Mouse (Mus musculus): ENCODE measurements at regions not wholly inside any gene's neighbourhood (a gene's known extent, or its start where the extent isn't known, plus 50 kb on each side); places are given as distances from the start of the nearest gene placed in this dataset.
A peak's percentile ranks its signal among the peaks of the same experiment; 100 is the strongest.

GRCm38 (mm10) chr13:43852888-43853287 lies 68.3 kb downstream of the Cd83 start:
- H3K9me3 ChIP-seq = no peaks in the 10 kb centered on the region
- H3K36me3 ChIP-seq (replicated peaks) = no peaks in the 10 kb centered on the region
- H3K4me1 ChIP-seq = peaks cover 19% of the 10 kb centered on the region
- no peak for DNase-seq (ENCODE audit: extremely low spot score, low spot score)
- no peak overlapping the region for H3K4me3 ChIP-seq
- H3K27ac ChIP-seq = no peak overlapping the region
- H3K27me3 ChIP-seq (ENCODE audit: poor library complexity, severe bottlenecking) = no peaks in the 10 kb centered on the region
- WGBS = 85% methylated on average over 1 of the region's 1 CpGs

DNA sequence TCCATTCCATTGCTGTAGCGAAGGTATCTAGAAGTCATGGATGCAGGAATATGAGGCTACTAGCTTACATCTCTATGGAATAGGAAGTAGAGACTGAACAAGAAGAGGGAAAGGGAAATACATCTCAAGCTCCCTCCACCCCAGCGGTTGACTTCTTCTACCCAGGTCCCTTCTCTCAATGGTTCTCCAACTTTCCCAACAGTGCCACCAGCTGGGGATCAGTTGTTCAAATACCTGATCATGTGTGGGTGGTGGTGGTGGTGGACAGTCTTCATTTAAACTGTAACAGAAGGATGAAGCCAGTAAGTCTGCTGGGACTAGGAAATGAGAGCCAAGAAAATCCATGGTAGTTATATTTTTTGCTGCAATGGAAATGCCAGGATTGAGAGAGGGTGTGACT lies 70.4 kb downstream of the Cd83 start:
- Histone ChIP-seq H3K9me3 (no peaks in the 10 kb centered on the region), H3K4me1 (peaks cover 17% of the 10 kb centered on the region), H3K4me3 (no peak overlapping the region), H3K27me3 (ENCODE audit: poor library complexity, severe bottlenecking) (no peaks in the 10 kb centered on the region), H3K27ac (no peak overlapping the region), H3K36me3 (replicated peaks) (no peaks in the 10 kb centered on the region)
- DNase-seq (ENCODE audit: extremely low spot score, low spot score) = no peak
- 92% methylated on average over 2 of the region's 2 CpGs for WGBS

DNA sequence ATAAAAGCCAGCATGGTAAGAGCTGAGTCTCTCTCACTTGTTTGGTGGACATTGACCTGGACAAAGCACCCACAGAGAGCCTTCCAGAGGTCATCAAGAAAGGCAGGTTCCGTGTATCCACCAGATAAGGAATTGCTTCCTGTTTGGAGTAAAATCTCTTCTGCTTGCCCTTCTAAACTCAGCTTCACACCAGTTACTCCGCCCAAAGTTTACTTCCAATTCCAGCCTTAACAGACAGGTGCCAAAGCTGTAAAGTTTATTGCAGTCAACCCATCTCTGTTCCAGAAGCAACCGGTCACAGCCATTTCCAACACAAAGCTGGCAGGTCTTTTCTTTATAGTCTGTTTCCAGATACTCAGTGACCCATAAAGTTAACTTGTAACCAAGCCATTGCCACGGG lies 76.4 kb downstream of the Cd83 start:
- Histone ChIP-seq H3K36me3 (replicated peaks) (no peaks in the 10 kb centered on the region), H3K9me3 (no peaks in the 10 kb centered on the region), H3K27ac (no peak overlapping the region), H3K4me1 (peaks cover 40% of the 10 kb centered on the region), H3K27me3 (ENCODE audit: poor library complexity, severe bottlenecking) (peaks cover 36% of the 10 kb centered on the region), H3K4me3 (no peak overlapping the region)
- DNase-seq (ENCODE audit: extremely low spot score, low spot score) = no peak
- WGBS = 67% methylated on average over 4 of the region's 4 CpGs

- WGBS = 79% methylated on average over 7 of the region's 7 CpGs
- no peaks in the 10 kb centered on the region for H3K36me3 ChIP-seq (replicated peaks)
- H3K27ac ChIP-seq = no peak overlapping the region
- DNase-seq (ENCODE audit: extremely low spot score, low spot score) = no peak
- H3K4me1 ChIP-seq = peaks cover 41% of the 10 kb centered on the region
- peaks cover 41% of the 10 kb centered on the region for H3K27me3 ChIP-seq (ENCODE audit: poor library complexity, severe bottlenecking)
- no peak overlapping the region for H3K4me3 ChIP-seq
- H3K9me3 ChIP-seq = no peaks in the 10 kb centered on the region
These were observed 76.8 kb downstream of the Cd83 start for GRCm38 (mm10) chr13:43861424-43861823.

GRCm38 (mm10) chr13:43862056-43862455 lies 77.5 kb downstream of the Cd83 start:
- DNase-seq (ENCODE audit: extremely low spot score, low spot score) = no peak
- Histone ChIP-seq H3K27ac (no peak overlapping the region), H3K4me3 (no peak overlapping the region), H3K27me3 (ENCODE audit: poor library complexity, severe bottlenecking) (peaks cover 47% of the 10 kb centered on the region), H3K9me3 (no peaks in the 10 kb centered on the region), H3K4me1 (peaks cover 41% of the 10 kb centered on the region), H3K36me3 (replicated peaks) (no peaks in the 10 kb centered on the region)
- 85% methylated on average over 5 of the region's 5 CpGs for WGBS

DNA sequence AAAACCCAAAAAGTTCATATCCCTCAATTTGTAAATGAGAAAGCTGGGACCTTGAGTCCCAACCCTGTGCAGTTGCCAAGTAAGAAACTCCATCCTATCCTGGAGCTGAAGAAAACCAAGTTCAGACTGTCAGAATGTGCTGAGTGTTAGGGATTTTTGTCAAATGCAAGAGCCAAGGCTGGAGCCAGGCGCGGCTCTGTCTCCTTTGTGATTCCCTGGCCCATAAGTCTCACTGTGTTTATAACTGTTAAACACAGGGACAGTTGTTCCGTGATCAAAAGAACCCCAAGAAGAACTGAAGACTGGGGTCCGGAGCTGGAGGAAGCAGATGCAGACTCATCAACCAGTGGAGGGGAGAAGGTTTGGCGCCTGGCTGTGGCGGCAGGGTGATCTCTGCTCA lies 78.0 kb downstream of the Cd83 start:
- H3K9me3 ChIP-seq = no peaks in the 10 kb centered on the region
- peaks cover 41% of the 10 kb centered on the region for H3K4me1 ChIP-seq
- 91% methylated on average over 6 of the region's 6 CpGs for WGBS
- no peaks in the 10 kb centered on the region for H3K36me3 ChIP-seq (replicated peaks)
- H3K4me3 ChIP-seq = no peak overlapping the region
- no peak for DNase-seq (ENCODE audit: extremely low spot score, low spot score)
- H3K27ac ChIP-seq = no peak overlapping the region
- H3K27me3 ChIP-seq (ENCODE audit: poor library complexity, severe bottlenecking) = peaks cover 52% of the 10 kb centered on the region

- peak overlapping the region; percentile 43 for H3K4me3 ChIP-seq
- WGBS = 71% methylated on average over 7 of the region's 7 CpGs
- H3K4me1 ChIP-seq = peaks cover 41% of the 10 kb centered on the region
- no peaks in the 10 kb centered on the region for H3K36me3 ChIP-seq (replicated peaks)
- H3K27ac ChIP-seq = peak overlapping the region; percentile 89
- no peak for DNase-seq (ENCODE audit: extremely low spot score, low spot score)
- H3K27me3 ChIP-seq (ENCODE audit: poor library complexity, severe bottlenecking) = peaks cover 60% of the 10 kb centered on the region
- H3K9me3 ChIP-seq = no peaks in the 10 kb centered on the region
These were observed 79.1 kb downstream of the Cd83 start for GRCm38 (mm10) chr13:43863581-43864100.

GRCm38 (mm10) chr13:43864153-43864861 lies 79.7 kb downstream of the Cd83 start:
- Histone ChIP-seq H3K27me3 (ENCODE audit: poor library complexity, severe bottlenecking) (peaks cover 60% of the 10 kb centered on the region), H3K27ac (peak overlapping the region; percentile 89), H3K4me3 (peak overlapping the region; percentile 43), H3K4me1 (peaks cover 46% of the 10 kb centered on the region), H3K9me3 (no peaks in the 10 kb centered on the region), H3K36me3 (replicated peaks) (no peaks in the 10 kb centered on the region)
- peak; percentile 99 for DNase-seq (ENCODE audit: extremely low spot score, low spot score)
- 1% methylated on average over 35 of the region's 35 CpGs for WGBS

GRCm38 (mm10) chr13:43865036-43865435 lies 80.5 kb downstream of the Cd83 start:
- Histone ChIP-seq H3K27ac (peak overlapping the region; percentile 89), H3K4me1 (peaks cover 43% of the 10 kb centered on the region), H3K36me3 (replicated peaks) (no peaks in the 10 kb centered on the region), H3K9me3 (no peaks in the 10 kb centered on the region), H3K4me3 (peak overlapping the region; percentile 43), H3K27me3 (ENCODE audit: poor library complexity, severe bottlenecking) (peaks cover 60% of the 10 kb centered on the region)
- peak; percentile 72 for DNase-seq (ENCODE audit: extremely low spot score, low spot score)
- WGBS = 1% methylated on average over 20 of the region's 20 CpGs

- DNase-seq (ENCODE audit: extremely low spot score, low spot score) = no peak
- Histone ChIP-seq H3K27ac (no peak overlapping the region), H3K27me3 (ENCODE audit: poor library complexity, severe bottlenecking) (peaks cover 15% of the 10 kb centered on the region; the same call in 1 of the 2 replicates), H3K4me1 (no peaks in the 10 kb centered on the region), H3K36me3 (replicated peaks) (no peaks in the 10 kb centered on the region), H3K9me3 (no peaks in the 10 kb centered on the region), H3K4me3 (no peak overlapping the region)
- 88% methylated on average over 9 of the region's 9 CpGs for WGBS
These were observed 91.3 kb downstream of the Cd83 start for GRCm38 (mm10) chr13:43875895-43876294.

DNA sequence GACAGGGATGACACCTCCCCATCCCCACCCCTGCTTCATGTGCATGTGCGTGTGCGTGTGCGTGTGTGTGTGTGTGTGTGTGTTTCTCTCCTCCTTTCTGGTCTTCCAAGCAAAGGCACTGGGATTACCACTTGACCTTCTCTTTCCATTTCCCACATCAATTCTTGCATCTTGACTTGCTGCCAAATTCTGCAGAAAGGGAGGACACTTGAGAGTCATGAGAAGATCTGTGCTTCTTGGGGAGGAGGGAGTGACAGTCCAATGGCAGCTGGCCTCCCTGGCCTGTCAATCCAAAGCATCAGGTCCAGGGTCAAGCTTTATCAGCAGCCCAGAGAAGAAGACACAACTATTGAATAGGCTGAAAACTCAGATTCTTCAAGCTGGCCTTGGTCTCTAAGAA lies 102.7 kb downstream of the Cd83 start:
- Histone ChIP-seq H3K4me1 (peaks cover 10% of the 10 kb centered on the region), H3K9me3 (peaks cover 7% of the 10 kb centered on the region; the same call in 1 of the 2 replicates), H3K27me3 (ENCODE audit: poor library complexity, severe bottlenecking) (no peaks in the 10 kb centered on the region), H3K36me3 (replicated peaks) (no peaks in the 10 kb centered on the region), H3K4me3 (no peak overlapping the region), H3K27ac (no peak overlapping the region)
- no peak for DNase-seq (ENCODE audit: extremely low spot score, low spot score)
- whole genome bisulfite sequencing = 98% methylated on average over 3 of the region's 3 CpGs

- Histone ChIP-seq H3K4me1 (peaks cover 16% of the 10 kb centered on the region), H3K9me3 (peaks cover 7% of the 10 kb centered on the region; the same call in 1 of the 2 replicates), H3K4me3 (no peak overlapping the region), H3K27ac (peak overlapping the region; percentile 48), H3K27me3 (ENCODE audit: poor library complexity, severe bottlenecking) (no peaks in the 10 kb centered on the region), H3K36me3 (replicated peaks) (no peaks in the 10 kb centered on the region)
- no peak for DNase-seq (ENCODE audit: extremely low spot score, low spot score)
- 75% methylated on average over 3 of the region's 3 CpGs for WGBS
These were observed 107.4 kb downstream of the Cd83 start for GRCm38 (mm10) chr13:43891928-43892327.

GRCm38 (mm10) chr13:43895990-43896389 lies 111.4 kb downstream of the Cd83 start:
- H3K27me3 ChIP-seq (ENCODE audit: poor library complexity, severe bottlenecking) = no peaks in the 10 kb centered on the region
- no peaks in the 10 kb centered on the region for H3K36me3 ChIP-seq (replicated peaks)
- no peak overlapping the region for H3K4me3 ChIP-seq
- no peaks in the 10 kb centered on the region for H3K9me3 ChIP-seq
- no peak for DNase-seq (ENCODE audit: extremely low spot score, low spot score)
- H3K27ac ChIP-seq = no peak overlapping the region; the same call in 1 of the 2 replicates
- WGBS = 83% methylated on average over 11 of the region's 11 CpGs
- peaks cover 16% of the 10 kb centered on the region for H3K4me1 ChIP-seq
